Mouse (Mus musculus) ES-E14 (cell line): ENCODE measurements around the gene Gga1. TPM values are rescaled to one million over a fixed set of nuclear protein-coding genes. Genes with fewer than 3 reads are reported as not detected.
A peak's percentile ranks its signal among the peaks of the same experiment; 100 is the strongest.

Experiments
- DNase-seq: peaks from one replicate; pipeline ENCODE4 v3.0.0-alpha.2; 2013; ENCODE audit warnings: low read depth, low spot score
- H3K27ac ChIP-seq: 2 replicates; pipeline ENCODE4 v1.5.1; 2012; ENCODE audit warnings: low read depth, mild to moderate bottlenecking, low read length, moderate library complexity, mixed read lengths; ENCODE audit not compliant: poor library complexity, insufficient read depth, severe bottlenecking
- H3K36me3 ChIP-seq: 2 replicates; pipeline ENCODE4 v1.6.1; 2012; ENCODE audit warnings: mild to moderate bottlenecking, low read length, moderate library complexity, mixed read lengths; ENCODE audit not compliant: control insufficient read depth, poor library complexity, insufficient read depth, severe bottlenecking
- H3K4me1 ChIP-seq, 2 experiments: fragments of 150-350 bp in 1 of 2; sonication (generic) in 1 of 2; 2 replicates each; pipeline ENCODE4 v1.6.1; 2012; ENCODE audit warnings: low read length in 2 of 2, mild to moderate bottlenecking in 1 of 2, mixed read lengths in 1 of 2; ENCODE audit not compliant: control insufficient read depth in 2 of 2, insufficient read depth in 2 of 2, poor library complexity in 1 of 2
- H3K4me3 ChIP-seq, 2 experiments: fragments of 150-350 bp in 1 of 2; sonication (generic) in 1 of 2; 2 replicates each; pipeline ENCODE4 v1.5.1; 2012; ENCODE audit warnings: low read length in 2 of 2, low read depth in 1 of 2, mild to moderate bottlenecking in 1 of 2, mixed read lengths in 1 of 2; ENCODE audit not compliant: insufficient read depth in 1 of 2, poor library complexity in 1 of 2, severe bottlenecking in 1 of 2
- H3K9ac ChIP-seq: 2 replicates; pipeline ENCODE4 v1.6.1; 2012; ENCODE audit warnings: low read depth, mild to moderate bottlenecking, low read length, mixed read lengths; ENCODE audit not compliant: poor library complexity, insufficient read depth, severe bottlenecking
- H3K9me3 ChIP-seq: fragments of 150-350 bp; sonication (generic); 2 replicates; pipeline ENCODE4 v1.6.1; 2012; ENCODE audit warnings: low read depth, mild to moderate bottlenecking, low read length; ENCODE audit not compliant: control insufficient read depth, insufficient read depth
- CHD2 ChIP-seq: IDR thresholded peaks from 2 replicates; pipeline ENCODE4 v1.6.1; 2014; ENCODE audit warnings: mild to moderate bottlenecking, low read depth, low read length, inconsistent platforms
- HCFC1 ChIP-seq: IDR thresholded peaks from 2 replicates; pipeline ENCODE4 v1.6.1; 2012; ENCODE audit warnings: low read length, inconsistent platforms, borderline replicate concordance; ENCODE audit not compliant: insufficient read depth
- MAFK ChIP-seq: IDR thresholded peaks from 2 replicates; pipeline ENCODE4 v1.6.1; 2014; ENCODE audit warnings: mild to moderate bottlenecking, low read depth, low read length, inconsistent platforms; ENCODE audit not compliant: insufficient read depth
- ZC3H11A ChIP-seq: IDR thresholded peaks from 2 replicates; pipeline ENCODE4 v1.6.1; 2012; ENCODE audit warnings: low read depth, mild to moderate bottlenecking, inconsistent platforms, low read length, borderline replicate concordance
- ZNF384 ChIP-seq: IDR thresholded peaks from 2 replicates; pipeline ENCODE4 v1.6.1; 2012; ENCODE audit warnings: low read depth, low read length, inconsistent platforms
- in situ Hi-C, 2 experiments: fragments of 600-800 bp; cut with MboI; formaldehyde crosslinking; loops; one replicate each; pipeline ENCODE4 v1.15.1; 2025; ENCODE audit warnings: low sequenced_read_pairs in 2 of 2, inconsistent platforms in 1 of 2; ENCODE audit not compliant: unreplicated experiment in 2 of 2
- total RNA-seq: library from RNA; depleted of rRNA; stranded (reverse); fragments of 300-350 nt; gene quantifications from 2 replicates; pipeline ENCODE4 v1.2.3, GENCODE M21; 2012

Gene Gga1
- total RNA-seq, 1 experiment = 18.4 TPM

GRCm38 (mm10) chr15:78841161-78841790 is 35.7 kb upstream of the Gga1 start:
- Histone ChIP-seq H3K9ac (no peak overlapping the region), H3K4me1 (peaks cover 5 to 21% of the 10 kb centered on the region in 2 experiments; a peak in 2 of 4 replicates), H3K27ac (no peak overlapping the region)

GRCm38 (mm10) chr15:78842371-78843163 is 34.4 kb upstream of the Gga1 start, which contains the start of gene Cdc42ep1:
Gene Cdc42ep1 (plus strand): TSS chr15:78842624.
- TF ChIP-seq HCFC1 = no peak
- TF ChIP-seq MAFK = no peak
- TF ChIP-seq ZC3H11A = no peak
- TF ChIP-seq CHD2 = no peak
- TF ChIP-seq ZNF384 = no peak
- peak within 1 kb of the TSS; percentile 68 for H3K9ac ChIP-seq
- H3K9me3 ChIP-seq = no peaks in the 10 kb centered on the region
- H3K27ac ChIP-seq = no peak within 1 kb of the TSS
- peak within 1 kb of the TSS; percentile 70 to 71 for H3K4me3 ChIP-seq
- H3K4me1 ChIP-seq = peaks cover 5 to 23% of the 10 kb centered on the region in 2 experiments; a peak in 2 of 4 replicates
- no peaks in the 10 kb centered on the region for H3K36me3 ChIP-seq
- in situ Hi-C loops = no loop called here
- no peak for DNase-seq

More at GRCm38 (mm10) chr15:78841161-78841790, 35.7 kb upstream of the Gga1 start:
- TF ChIP-seq ZC3H11A = no peak
- TF ChIP-seq HCFC1 = no peak
- TF ChIP-seq MAFK = no peak
- TF ChIP-seq ZNF384 = no peak
- no peak for TF ChIP-seq CHD2
- Histone ChIP-seq H3K4me3 (no peak overlapping the region), H3K9me3 (no peaks in the 10 kb centered on the region), H3K36me3 (no peaks in the 10 kb centered on the region)
- no peak for DNase-seq
- in situ Hi-C loops = no loop called here

GRCm38 (mm10) chr15:78843581-78844469 is 33.2 kb upstream of the Gga1 start:
- Histone ChIP-seq H3K4me3 (no peak overlapping the region), H3K9ac (no peak overlapping the region), H3K9me3 (no peaks in the 10 kb centered on the region), H3K27ac (no peak overlapping the region), H3K4me1 (peaks cover 6 to 26% of the 10 kb centered on the region in 2 experiments; a peak in 2 of 4 replicates), H3K36me3 (no peaks in the 10 kb centered on the region)
- TF ChIP-seq MAFK (no peak), CHD2 (no peak), HCFC1 (no peak), ZC3H11A (no peak), ZNF384 (no peak)
- in situ Hi-C loops = no loop called here
- DNase-seq = no peak

GRCm38 (mm10) chr15:78844791-78845190 is 32.2 kb upstream of the Gga1 start:
- in situ Hi-C loops = no loop called here
- no peak overlapping the region for H3K27ac ChIP-seq

More at GRCm38 (mm10) chr15:78844791-78845190, 32.2 kb upstream of the Gga1 start:
- Histone ChIP-seq H3K4me3 (no peak overlapping the region), H3K9me3 (no peaks in the 10 kb centered on the region), H3K36me3 (no peaks in the 10 kb centered on the region), H3K9ac (no peak overlapping the region), H3K4me1 (peaks cover 7 to 33% of the 10 kb centered on the region in 2 experiments; a peak in 2 of 4 replicates)
- TF ChIP-seq ZC3H11A (no peak), HCFC1 (no peak), MAFK (no peak), CHD2 (no peak), ZNF384 (no peak)
- DNase-seq = no peak
